Mouse (Mus musculus) telencephalon, adult 2 months (tissue): ENCODE data around the gene Cylc2.

ENCODE experiments used
- DNase-seq: peaks from one replicate; pipeline ENCODE4 v3.0.0-alpha.2; 2011; ENCODE audit warnings: low read depth, low spot score

Gene Cylc2

DNA sequence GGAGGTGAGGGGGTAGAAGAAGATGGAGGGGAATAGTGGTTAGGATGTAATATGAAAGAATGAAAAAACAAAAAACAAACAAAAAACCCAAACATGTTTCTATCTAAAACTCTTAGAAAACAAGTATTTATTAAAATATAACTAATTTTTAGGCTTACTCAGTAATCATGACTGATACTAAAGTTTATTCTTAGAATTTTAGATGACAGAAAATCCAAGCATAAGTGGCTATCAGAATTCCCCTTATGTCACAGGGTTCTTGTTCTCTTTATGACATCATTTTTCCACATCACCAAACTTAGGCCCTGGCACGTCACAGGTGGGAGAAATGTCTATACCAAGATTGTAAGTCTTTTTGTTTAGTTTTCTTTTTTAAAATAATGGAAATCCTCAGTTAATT lies at the start of gene Cylc2:
TSS of gene Cylc2 (plus strand) at position 301 of the 400 bp plus-strand sequence.
- DNase-seq: no peak
